Mouse (Mus musculus): Measurements from ENCODE around the gene Npc2.

DNA sequence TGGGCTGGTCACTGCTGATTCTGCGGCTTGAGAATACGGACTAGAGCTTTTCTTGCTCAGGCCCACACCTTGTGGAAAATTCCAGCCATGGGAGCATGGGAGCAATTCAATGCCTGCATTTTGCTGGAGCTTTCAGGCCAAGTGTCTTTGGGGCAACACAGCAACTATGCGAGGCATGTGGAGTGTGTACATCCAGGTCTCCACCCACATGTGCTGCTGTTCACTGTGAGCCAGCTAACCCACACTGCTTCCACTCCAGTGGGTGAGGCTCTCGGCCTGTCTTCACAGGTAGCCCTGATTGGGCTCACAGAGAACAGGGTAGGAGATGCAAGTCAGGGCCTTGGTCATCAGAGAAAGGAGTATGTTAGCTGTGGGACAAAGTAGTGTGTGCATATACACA lies 65.1 kb downstream of the Npc2 start:
- TF ChIP-seq POLR2A (IDR thresholded peaks at IDR 0.05; ENCODE audit: insufficient read depth, low read length) (no peak), EP300 (IDR thresholded peaks at IDR 0.05; ENCODE audit: insufficient read depth, low read depth, low read length) (no peak)
